Mouse (Mus musculus): ENCODE results near the gene 1700020D05Rik.

The 1700020D05Rik gene

GRCm38 (mm10) chr19:5503687-5504086 lies at the start of gene 1700020D05Rik:
Gene 1700020D05Rik, minus strand, starts transcription at chr19:5503787.
- DNase-seq: no peak

GRCm38 (mm10) chr19:5547471-5548056 lies 44.0 kb upstream of the 1700020D05Rik start:
- DNase-seq: no peak

DNA sequence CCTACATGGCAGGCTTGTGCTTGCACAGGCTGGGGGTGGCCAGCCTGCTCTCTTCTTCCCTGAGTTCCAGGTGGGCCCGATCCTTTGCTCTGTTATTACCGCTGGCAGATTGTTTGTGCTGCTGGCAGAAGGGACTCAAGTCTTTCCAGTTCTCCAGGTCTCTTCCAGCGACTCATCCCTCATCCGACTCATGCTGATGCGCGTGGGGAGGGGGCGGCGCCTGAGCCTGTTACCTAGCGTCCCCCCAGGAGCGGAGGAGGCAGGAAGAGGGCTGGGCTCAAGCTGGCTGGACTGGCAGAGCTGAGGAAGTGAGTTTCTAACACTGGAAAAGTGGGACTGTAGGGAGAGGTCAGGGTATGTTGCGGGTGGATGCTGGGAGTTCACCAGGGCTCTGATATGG lies 40.4 kb upstream of the 1700020D05Rik start:
- DNase-seq: no peak

- no peak for DNase-seq
Measured at GRCm38 (mm10) chr19:5543362-5543761, 39.8 kb upstream of the 1700020D05Rik start.

DNA sequence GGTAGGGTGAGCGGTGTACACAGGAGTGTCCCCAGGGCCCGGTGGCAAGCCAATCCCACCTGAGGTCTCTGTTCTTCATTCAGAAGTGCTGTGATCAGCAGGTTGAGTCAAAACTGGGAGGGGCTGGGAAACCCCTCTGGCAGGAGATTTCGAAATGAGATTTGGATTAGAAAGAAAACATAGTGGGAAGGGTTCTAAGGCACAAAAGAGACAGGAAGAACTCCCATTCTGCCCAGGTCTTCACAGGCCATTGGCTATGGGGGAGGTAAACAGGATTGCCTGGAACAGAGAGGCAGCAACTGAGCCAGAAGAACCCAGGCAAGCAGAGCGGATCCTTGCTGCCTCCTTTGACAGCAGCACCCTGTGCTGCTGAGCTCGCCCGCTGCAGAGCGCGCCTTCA lies 35.2 kb upstream of the 1700020D05Rik start:
- DNase-seq: no peak

DNA sequence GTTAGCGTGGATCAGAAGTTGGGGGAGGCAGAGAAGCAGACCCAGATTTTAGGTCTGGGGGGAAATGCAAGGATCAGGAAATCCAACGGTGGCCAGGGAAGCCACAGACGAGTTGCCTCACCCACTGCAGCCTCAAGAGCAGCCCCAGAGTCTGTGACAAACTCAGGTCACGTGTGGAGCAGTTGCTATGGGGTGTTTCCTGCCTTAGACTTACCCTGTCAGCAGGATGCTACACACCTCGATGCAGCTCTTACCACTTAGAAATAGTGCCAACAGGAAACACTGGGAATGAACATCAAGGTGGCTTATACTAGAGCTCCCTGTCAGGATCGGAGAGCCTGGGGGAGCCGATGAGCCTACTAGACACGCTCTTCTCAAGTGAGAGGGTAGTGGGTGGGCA lies 28.9 kb upstream of the 1700020D05Rik start:
- no peak for DNase-seq

- DNase-seq: no peak
Measured at GRCm38 (mm10) chr19:5530138-5530524, 26.5 kb upstream of the 1700020D05Rik start.

DNA sequence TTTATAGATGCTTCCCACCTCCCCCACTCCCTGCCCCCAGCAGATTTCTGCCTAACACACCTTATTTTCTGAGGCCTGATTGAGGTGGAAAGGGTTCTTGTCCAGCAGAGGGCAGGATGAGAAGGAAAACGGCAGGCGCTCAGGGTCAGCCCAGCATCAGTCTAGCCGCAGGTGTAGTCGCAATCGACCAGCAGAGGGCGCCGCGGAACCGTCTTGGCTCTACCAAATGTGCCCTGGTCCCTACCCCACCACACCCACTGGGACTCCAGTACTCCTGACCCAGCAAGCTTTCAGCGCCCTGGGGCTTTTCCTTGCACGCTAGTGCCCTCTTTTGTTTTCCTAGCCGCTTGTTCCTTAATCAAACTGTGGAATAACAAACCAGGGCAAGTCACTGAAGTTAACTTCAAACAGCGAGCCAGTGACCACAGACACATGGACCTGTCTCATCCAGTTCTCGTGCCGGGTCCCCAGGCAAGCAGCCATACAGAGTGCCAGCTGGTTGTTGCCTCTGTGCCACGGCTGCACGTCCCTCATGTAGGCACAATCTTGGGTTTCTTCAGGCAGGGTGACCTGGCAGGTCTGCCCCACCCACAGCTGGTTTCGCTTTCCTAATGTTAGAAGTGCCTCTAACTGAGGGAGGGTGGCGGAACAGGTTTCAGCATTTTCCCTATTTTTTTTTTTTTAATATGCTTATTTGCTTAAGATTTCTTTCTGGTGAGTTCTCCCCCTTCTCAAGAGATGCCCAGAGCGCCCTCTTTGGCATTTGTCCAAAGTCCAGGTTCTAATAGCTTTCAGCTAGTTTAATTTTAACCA lies 25.9 kb upstream of the 1700020D05Rik start:
- peak; percentile 96 for DNase-seq

GRCm38 (mm10) chr19:5525204-5525603 lies 21.6 kb upstream of the 1700020D05Rik start:
- no peak for DNase-seq

GRCm38 (mm10) chr19:5518721-5519120 lies 15.1 kb upstream of the 1700020D05Rik start:
- DNase-seq: no peak

- no peak for DNase-seq
Measured at GRCm38 (mm10) chr19:5516906-5517505, 13.4 kb upstream of the 1700020D05Rik start.

GRCm38 (mm10) chr19:5515840-5516777 lies 12.5 kb upstream of the 1700020D05Rik start:
- DNase-seq: no peak

DNA sequence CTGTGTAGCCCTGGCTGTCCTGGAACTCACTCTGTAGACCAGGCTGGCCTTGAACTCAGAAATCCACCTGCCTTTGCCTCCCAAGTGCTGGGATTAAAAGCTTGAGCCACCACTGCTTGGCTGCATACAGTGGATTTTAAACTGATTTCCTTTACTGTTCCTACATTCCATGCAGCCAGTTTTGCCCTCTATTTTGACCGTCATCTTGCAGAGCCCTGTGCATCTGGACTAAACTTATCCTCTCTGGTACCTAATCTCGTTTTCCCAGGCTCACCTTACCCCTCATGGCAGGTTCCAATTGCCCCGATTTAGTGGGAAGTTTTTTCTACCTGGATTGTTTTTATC lies 9.4 kb upstream of the 1700020D05Rik start:
- DNase-seq: no peak

GRCm38 (mm10) chr19:5512091-5513004 lies 8.8 kb upstream of the 1700020D05Rik start:
- no peak for DNase-seq

DNA sequence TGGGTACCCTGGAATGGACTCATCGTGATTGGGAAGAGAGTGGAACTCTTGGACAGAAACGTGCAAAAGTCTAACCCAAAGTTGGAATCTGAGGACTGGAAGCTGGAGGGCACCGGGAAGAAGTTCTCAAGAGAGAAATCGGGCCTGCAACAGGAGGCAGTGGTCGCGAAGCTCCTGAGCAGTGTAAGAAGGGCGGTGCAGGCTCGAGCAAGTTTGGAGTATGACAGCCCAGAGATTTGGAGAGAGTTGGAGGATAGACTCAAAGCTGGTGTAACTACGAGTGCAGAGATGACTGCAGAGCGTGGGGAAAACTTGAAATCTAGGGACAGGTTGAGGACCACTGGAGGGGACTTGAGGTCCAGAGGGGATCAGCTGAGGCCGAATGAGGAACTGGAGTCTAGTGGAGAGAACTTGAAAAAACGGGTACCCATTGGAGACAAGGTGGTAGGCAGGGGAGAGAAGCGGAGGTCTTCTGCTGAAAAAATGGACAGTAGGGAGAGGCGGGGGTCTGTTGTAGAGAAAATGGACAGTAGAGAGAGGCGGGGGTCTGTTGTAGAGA lies 7.6 kb upstream of the 1700020D05Rik start:
- DNase-seq: no peak

DNA sequence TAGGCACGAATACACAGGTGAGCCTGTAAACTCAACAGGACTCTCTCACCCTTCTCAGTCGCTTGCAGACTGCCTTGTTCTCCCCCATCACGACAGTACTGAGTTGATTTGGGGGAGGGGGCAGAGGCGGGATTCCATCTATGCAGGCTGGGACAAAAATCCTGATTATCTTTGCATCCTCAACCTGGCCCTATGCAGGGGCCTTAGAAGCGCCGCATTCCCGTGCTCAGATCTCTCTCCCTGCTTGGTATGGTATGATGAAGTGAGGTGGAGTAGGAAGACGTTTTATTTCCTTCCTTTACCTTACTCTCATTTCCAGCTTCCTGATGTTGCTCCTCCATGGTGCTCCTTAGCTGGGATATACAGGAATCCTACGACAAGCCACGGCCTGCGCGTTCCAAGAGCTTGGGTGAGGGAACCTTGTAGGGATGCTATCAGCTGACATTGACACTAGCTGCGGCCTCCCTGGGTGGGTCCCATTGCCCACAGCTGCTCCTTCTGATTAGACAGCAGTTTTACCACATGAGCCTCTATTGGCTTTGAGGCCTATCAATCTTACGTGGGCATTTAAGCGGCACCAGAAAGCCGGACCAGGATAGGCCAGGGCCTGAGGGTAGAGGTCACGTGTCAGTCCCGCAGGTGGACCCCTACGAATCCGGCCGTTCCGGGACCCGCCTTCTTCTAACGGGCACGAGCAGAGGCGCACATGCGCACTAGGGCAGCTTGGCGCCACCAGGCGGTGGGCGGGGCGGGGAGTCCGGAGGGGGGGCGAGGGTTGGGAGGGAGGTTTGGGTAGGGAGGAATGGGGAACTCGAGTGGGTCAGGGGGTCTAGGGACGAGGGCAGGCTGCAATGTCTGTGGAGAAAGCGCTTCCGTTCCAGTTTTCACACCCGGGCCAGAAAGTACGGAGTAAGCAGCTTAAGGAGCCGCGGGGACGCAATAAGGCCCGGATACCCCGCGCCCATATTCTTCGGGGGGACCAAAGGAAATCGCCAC lies 6.7 kb upstream of the 1700020D05Rik start, which contains the start of gene Snx32:
Gene Snx32, minus strand, starts transcription at position 508 of the 996 bp plus-strand sequence.
- peak; percentile 99 for DNase-seq

DNA sequence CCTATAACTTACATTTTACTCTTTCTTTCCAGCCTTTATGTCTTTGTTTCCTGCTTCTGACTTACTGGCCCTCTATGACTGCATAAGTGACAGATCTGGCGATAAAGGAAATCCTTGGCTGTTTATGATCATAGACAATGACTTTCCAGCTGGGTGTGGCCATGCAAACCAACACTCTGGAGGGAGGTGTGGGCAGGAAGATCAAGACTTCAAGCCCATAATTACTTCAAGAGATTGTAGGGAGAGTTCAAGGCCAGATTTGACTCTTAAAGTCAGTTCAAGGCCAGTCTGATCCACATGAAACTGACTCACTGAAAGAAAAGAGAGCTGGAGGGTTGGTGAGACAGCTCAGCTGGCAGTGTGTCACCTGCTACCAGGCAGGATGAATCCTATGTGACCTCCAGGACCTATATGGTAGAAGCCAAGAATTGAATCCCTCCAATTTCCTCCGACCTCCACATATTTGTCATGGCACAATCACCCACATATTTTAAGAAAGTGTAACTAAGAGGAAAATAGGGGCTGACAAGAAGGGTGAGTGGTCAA lies 3.2 kb downstream of the 1700020D05Rik start:
- DNase-seq: no peak

DNA sequence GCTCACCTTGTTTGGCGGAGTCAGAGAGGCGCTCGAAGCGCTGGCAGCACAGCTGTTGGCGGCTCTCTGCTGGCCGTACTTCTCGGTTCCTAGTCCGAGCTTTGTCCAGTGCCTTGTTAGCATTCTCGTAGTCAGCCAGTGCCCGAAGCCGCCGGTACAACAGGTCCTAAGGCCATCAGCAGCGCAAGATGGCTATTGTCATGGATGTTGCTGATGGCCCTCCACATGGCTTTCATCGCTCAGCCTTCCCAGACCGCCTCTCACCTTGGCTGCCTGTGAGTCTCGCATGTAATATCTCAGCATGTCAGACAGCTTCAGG lies 7.6 kb downstream of the 1700020D05Rik start:
- DNase-seq: no peak

DNA sequence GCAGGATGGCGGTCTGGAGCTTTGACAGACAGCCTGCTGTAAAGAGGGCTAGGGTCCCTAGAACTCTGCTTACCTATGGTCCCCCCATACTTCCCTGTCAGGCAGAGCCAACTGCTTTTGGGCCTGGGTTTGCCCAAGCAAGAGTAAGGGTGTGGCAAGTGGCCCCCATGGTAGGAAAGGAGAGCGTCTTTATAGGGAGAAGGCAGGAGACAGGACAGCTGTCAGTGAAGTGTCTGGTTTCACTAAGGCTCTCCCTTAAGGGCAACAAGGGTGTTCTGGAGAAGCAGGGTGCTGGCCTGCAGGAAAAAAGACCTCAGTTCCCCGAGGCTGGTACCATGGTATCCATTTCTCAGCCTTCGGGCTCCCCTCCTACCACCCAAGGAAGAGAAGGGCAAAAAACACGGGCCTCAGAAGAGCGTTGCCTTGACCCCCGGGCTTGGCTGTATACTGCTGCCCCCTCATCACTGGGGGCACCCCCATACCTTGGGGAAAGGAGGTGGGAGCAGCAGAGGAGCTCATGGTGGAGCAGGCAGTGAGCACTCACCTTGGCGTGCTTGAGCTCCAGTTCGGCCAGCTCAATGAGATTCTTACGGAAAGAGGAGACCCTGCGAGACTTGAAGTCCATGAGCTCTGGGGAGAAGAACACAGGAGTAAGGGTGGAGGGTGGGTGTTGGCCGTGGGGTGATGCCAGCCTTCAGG lies 8.1 kb downstream of the 1700020D05Rik start:
- DNase-seq: no peak

Data from kidney, adult 11 months (tissue).